Mouse (Mus musculus): ENCODE results near the gene Gm21541. TPM values are rescaled to one million over a fixed set of nuclear protein-coding genes. Genes with fewer than 3 reads are reported as not detected.
"Not testable (repeated sequence)": the region's sequence is repeated elsewhere in the genome, so short reads cannot be mapped to it uniquely, and the experiment has no call there.

Gene Gm21541
- total RNA-seq (2022), result not detected

DNA sequence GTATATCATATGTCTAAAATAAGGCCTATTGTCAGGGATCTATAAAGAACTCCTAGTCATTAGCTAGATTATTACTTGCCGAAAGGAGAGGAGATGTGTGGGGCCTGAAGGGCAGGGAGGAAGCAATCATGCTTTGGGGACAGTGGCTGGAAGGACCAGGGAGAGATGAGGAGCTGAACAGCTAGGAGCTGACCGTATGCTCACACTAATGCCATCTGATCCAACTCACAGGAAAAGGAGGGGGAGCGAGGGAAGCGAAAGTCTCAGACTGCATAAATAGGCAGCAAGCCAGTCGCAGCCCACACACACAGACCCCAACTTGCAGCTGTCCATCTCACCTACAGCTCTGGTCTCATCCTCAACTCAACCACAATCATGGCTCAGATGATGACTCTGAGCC lies at the start of gene Gm21541:
TSS of gene Gm21541 (plus strand) at position 301 of the 400 bp plus-strand sequence.
- DNase-seq (ENCODE audit: low spot score in 2 of 2), result not testable (repeated sequence)

DNA sequence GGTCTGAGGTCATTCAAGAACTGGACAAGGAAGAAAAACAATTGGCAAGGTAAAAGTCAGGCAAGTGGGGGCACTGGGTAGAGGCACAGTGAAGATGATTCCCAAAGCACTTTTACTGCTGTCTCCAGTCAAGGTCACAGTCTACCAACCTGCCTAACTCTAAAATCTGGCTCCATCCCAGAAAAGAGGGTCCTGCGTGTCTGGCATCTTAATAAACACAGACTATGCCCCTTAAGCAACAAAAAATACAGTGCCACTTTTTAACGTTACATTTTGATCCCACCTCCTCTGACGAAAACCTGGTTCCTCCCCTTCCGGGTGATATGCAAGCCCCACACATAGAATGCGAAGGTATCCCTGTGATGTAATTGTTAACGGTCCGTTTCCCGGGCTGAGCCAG lies 37.9 kb downstream of the Gm21541 start, which contains the start of gene Gm20878:
TSS of gene Gm20878 (plus strand) at position 301 of the 400 bp plus-strand sequence.
- not testable (repeated sequence) for DNase-seq (ENCODE audit: low spot score in 2 of 2)

Other genes starting within 250 kb of the Gm21541 start
- gene Cntfr, start 206.5 kb upstream of the Gm21541 start, total RNA-seq (2022), result 10 to 100 TPM; 17.8 to 25.6 (median 22.5) TPM
- 10 to 100 TPM; 41.4 to 51.9 (median 49.4) TPM for gene Il11ra1, start 203.6 kb upstream of the Gm21541 start, total RNA-seq (2022)
- gene Rpp25l, start 190.1 kb upstream of the Gm21541 start, total RNA-seq (2022), result 10 to 100 TPM; 57.2 to 67.4 (median 59.9) TPM
- 10 to 100 TPM; 39.1 to 50.9 (median 40.7) TPM for gene Dctn3, start 180.4 kb upstream of the Gm21541 start, total RNA-seq (2022)
- gene Arid3c, start 172.5 kb upstream of the Gm21541 start, total RNA-seq (2022), result not detected
- 10 to 100 TPM; 26.3 to 29.3 (median 27.4) TPM for gene Galt, start 148.4 kb upstream of the Gm21541 start, total RNA-seq (2022)
- 1 to 10 TPM; 5.9 to 8.9 (median 6.7) TPM for gene Sigmar1, start 147.5 kb upstream of the Gm21541 start, total RNA-seq (2022)
- 10 to 100 TPM; 15.0 to 21.0 (median 18.9) TPM for gene Ccl27a, start 129.4 kb upstream of the Gm21541 start, total RNA-seq (2022)
- gene Gm20878, start 38.0 kb downstream of the Gm21541 start, total RNA-seq (2022), result under 1 TPM in 1 of 4 experiments, not detected in 3; 0.52 TPM
- gene Fam205a4, start 62.4 kb downstream of the Gm21541 start, total RNA-seq (2022), result under 1 TPM in 1 of 4 experiments, not detected in 3; 0.08 TPM
- not detected for gene Gm21093, start 131.1 kb downstream of the Gm21541 start, total RNA-seq (2022)
- gene Gm3893, start 187.6 kb downstream of the Gm21541 start, total RNA-seq (2022), result not detected
- 10 to 100 TPM in 2 of 4 experiments, 1 to 10 TPM in 2; 6.3 to 13.8 (median 10.2) TPM for gene Gm13304, start 211.2 kb downstream of the Gm21541 start, total RNA-seq (2022)
- gene Gm13306, start 249.8 kb downstream of the Gm21541 start, total RNA-seq (2022), result not detected